Mouse (Mus musculus) lung, embryonic 15.5 days (tissue): ENCODE data around the gene Trim7. TPM values are rescaled to one million over a fixed set of nuclear protein-coding genes. Genes with fewer than 3 reads are reported as not detected.
"Not testable (repeated sequence)": the region's sequence is repeated elsewhere in the genome, so short reads cannot be mapped to it uniquely, and the experiment has no call there.

Experiments used
- ATAC-seq: fragments of 200-750 bp; cut with Nextera tagmentation; 2 replicates; pipeline ENCODE4 v1.8.0; 2017; ENCODE audit warnings: moderate number of reproducible peaks, borderline replicate concordance; ENCODE audit not compliant: low FRiP score, low TSS enrichment; ENCODE audit errors: extremely low read depth
- H3K27ac ChIP-seq: fragments of 300-500 bp; sonication (generic); 2 replicates; pipeline ENCODE4 v1.5.1; 2015; ENCODE audit warnings: moderate library complexity, mild to moderate bottlenecking, inconsistent platforms
- H3K27me3 ChIP-seq: fragments of 300-500 bp; sonication (generic); 2 replicates; pipeline ENCODE4 v1.6.1; 2015; ENCODE audit warnings: inconsistent platforms
- H3K36me3 ChIP-seq: fragments of 300-500 bp; sonication (generic); 2 replicates; pipeline ENCODE4 v1.6.1; 2015; ENCODE audit warnings: inconsistent platforms
- H3K4me1 ChIP-seq: fragments of 300-500 bp; sonication (generic); 2 replicates; pipeline ENCODE4 v1.6.1; 2015; ENCODE audit warnings: inconsistent platforms
- H3K4me2 ChIP-seq: fragments of 300-500 bp; sonication (generic); 2 replicates; pipeline ENCODE4 v1.6.1; 2015; ENCODE audit warnings: inconsistent platforms, mild to moderate bottlenecking, moderate library complexity
- H3K4me3 ChIP-seq: fragments of 300-500 bp; sonication (generic); 2 replicates; pipeline ENCODE4 v1.5.1; 2015; ENCODE audit warnings: mild to moderate bottlenecking, inconsistent platforms
- H3K9ac ChIP-seq: fragments of 300-500 bp; sonication (generic); 2 replicates; pipeline ENCODE4 v1.6.1; 2015; ENCODE audit warnings: inconsistent platforms
- H3K9me3 ChIP-seq: fragments of 300-500 bp; sonication (generic); 2 replicates; pipeline ENCODE4 v1.6.1; 2016; ENCODE audit warnings: inconsistent platforms
- WGBS: fragments of 180-500 bp; shearing (Covaris S2); methylation state at CpG from one replicate; pipeline ENCODE4 v1.1.7; 2015; 5-methylcytosine and 5-hydroxymethylcytosine counted together
- polyA plus RNA-seq: library from polyadenylated mRNA; unstranded; fragments of >200 nt; fragmentation: Nextera tagmentation; extraction: Ambion mirVana; gene quantifications from 2 replicates; pipeline ENCODE4 v1.2.1, GENCODE M21; 2015

The Trim7 gene
- polyA plus RNA-seq, 1 experiment from 2014 or later: 1.1 TPM

GRCm38 (mm10) chr11:48791894-48792293 is 34.0 kb upstream of the Trim7 start:
- not testable (repeated sequence) for H3K27me3 ChIP-seq, H3K9me3 ChIP-seq, H3K4me3 ChIP-seq, H3K4me2 ChIP-seq, H3K27ac ChIP-seq, H3K4me1 ChIP-seq, H3K36me3 ChIP-seq, ATAC-seq, H3K9ac ChIP-seq
- WGBS: 81% methylated on average over 9 of the region's 9 CpGs

DNA sequence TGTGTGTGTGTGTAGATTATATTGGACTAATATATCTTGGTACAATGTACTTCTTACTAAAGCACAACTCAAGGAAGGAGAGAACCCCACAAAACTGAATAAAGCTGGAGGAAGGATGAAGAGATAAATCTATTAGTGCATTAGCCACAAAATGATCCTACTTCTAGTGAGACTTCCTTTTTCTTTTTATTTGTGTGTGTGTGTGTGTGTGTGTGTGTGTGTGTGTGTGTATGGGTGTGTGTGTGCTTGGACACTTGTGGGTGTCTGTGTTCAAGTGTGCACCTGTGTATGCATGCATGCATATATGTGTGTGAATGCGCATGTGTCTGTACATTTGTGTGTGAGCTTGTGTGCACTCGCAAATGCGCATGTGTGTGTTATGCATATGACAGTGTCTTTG is 32.8 kb upstream of the Trim7 start:
- Histone ChIP-seq H3K27ac (no peak overlapping the region), H3K36me3 (no peaks in the 10 kb centered on the region), H3K4me3 (no peak overlapping the region), H3K4me1 (0 out of 2 replicates have a peak, but pooled peaks cover 5% of the 10 kb centered on the region), H3K27me3 (no peaks in the 10 kb centered on the region), H3K9ac (no peak overlapping the region), H3K9me3 (no peaks in the 10 kb centered on the region), H3K4me2 (no peak overlapping the region)
- ATAC-seq: no peak
- 99% methylated on average over 3 of the region's 3 CpGs for WGBS

DNA sequence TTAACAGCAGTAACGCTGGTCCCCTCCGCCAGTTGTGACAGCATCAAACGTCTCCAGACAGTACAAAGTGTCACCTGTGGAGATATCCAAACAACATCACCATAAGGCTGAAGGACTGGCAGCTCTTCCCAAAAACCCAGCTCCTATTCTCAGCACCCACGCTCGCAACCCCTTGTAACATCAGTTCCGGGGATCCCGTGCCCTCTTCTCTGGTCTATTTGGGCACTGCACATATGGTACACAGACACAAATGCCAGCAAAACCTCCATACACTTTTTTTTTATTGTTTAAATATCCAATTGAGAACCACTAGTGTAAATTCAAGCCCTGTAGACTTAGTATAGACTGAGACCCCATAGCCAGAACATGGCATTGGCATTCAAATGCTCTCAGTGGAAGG is 30.7 kb upstream of the Trim7 start:
- no peak overlapping the region for H3K4me3 ChIP-seq
- no peaks in the 10 kb centered on the region for H3K36me3 ChIP-seq
- H3K4me2 ChIP-seq: no peak overlapping the region
- no peaks in the 10 kb centered on the region for H3K9me3 ChIP-seq
- ATAC-seq: no peak
- peaks cover 15% of the 10 kb centered on the region; the same call in 1 of the 2 replicates for H3K4me1 ChIP-seq
- 81% methylated on average over 7 of the region's 7 CpGs for WGBS
- H3K27me3 ChIP-seq: no peaks in the 10 kb centered on the region
- no peak overlapping the region for H3K9ac ChIP-seq
- no peak overlapping the region for H3K27ac ChIP-seq

- H3K9me3 ChIP-seq: no peaks in the 10 kb centered on the region
- no peak overlapping the region for H3K4me3 ChIP-seq
- H3K27me3 ChIP-seq: no peaks in the 10 kb centered on the region
- no peak overlapping the region for H3K4me2 ChIP-seq
- 71% methylated on average over 4 of the region's 4 CpGs for WGBS
- peaks cover 11% of the 10 kb centered on the region; the same call in 1 of the 2 replicates for H3K4me1 ChIP-seq
- H3K27ac ChIP-seq: no peak overlapping the region
- no peak overlapping the region for H3K9ac ChIP-seq
- H3K36me3 ChIP-seq: no peaks in the 10 kb centered on the region
- ATAC-seq: no peak
Observed at GRCm38 (mm10) chr11:48796290-48796689, 29.6 kb upstream of the Trim7 start.

DNA sequence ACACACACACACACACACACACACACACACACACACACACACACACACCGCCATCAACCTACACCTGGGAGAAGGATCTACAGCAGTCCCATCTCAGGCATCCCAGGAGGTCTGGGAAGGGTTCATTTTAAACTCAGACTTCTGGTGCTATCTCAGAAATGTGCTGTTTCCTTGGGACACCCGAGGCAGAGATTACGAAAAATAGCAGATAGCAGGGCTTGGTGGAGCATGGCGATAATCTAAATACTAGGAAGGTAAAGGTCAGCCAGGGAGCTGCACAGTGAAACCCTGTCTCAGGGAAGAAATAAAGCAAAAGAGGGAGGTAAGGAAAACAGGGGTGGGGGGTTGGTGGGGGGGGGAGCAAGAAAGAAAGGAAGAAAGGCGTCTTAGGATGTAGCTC is 28.7 kb upstream of the Trim7 start:
- WGBS: 76% methylated on average over 5 of the region's 5 CpGs
- no peak for ATAC-seq
- Histone ChIP-seq H3K9ac (no peak overlapping the region), H3K36me3 (peaks cover 9% of the 10 kb centered on the region), H3K4me1 (peaks cover 21% of the 10 kb centered on the region), H3K9me3 (no peaks in the 10 kb centered on the region), H3K27ac (no peak overlapping the region), H3K4me3 (no peak overlapping the region), H3K27me3 (no peaks in the 10 kb centered on the region), H3K4me2 (no peak overlapping the region)

DNA sequence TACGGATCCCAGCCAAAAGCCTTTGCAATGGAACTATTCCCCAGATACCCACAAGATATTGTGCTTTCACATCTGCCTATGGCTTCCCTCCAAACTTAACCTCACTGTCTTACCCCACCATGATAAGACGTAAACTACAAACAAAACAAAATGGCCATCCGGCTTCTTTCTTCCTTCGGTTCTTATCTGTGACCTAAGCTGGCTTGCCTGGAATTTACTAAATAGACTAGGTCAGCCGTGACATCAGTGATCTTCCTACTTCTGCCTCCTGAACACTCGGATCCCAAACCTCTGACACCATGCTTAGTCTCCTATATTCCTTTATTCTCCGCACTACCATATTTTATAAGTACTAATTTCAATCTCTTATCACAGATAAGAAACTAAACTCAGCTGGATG is 27.6 kb upstream of the Trim7 start:
- Histone ChIP-seq H3K27me3 (no peaks in the 10 kb centered on the region), H3K4me1 (peaks cover 31% of the 10 kb centered on the region), H3K36me3 (peaks cover 19% of the 10 kb centered on the region), H3K4me2 (peak overlapping the region; percentile 76), H3K9me3 (no peaks in the 10 kb centered on the region), H3K9ac (no peak overlapping the region), H3K27ac (no peak overlapping the region), H3K4me3 (no peak overlapping the region)
- ATAC-seq: no peak
- WGBS: 66% methylated on average over 7 of the region's 7 CpGs

- H3K4me2 ChIP-seq: peak overlapping the region; percentile 76
- ATAC-seq: peak; percentile 38; the same call in 1 of the 2 replicates
- peak overlapping the region; percentile 76 for H3K4me3 ChIP-seq
- no peaks in the 10 kb centered on the region for H3K27me3 ChIP-seq
- H3K9me3 ChIP-seq: no peaks in the 10 kb centered on the region
- peaks cover 28% of the 10 kb centered on the region for H3K36me3 ChIP-seq
- WGBS: 6% methylated on average over 18 of the region's 18 CpGs
- H3K4me1 ChIP-seq: peaks cover 35% of the 10 kb centered on the region
- peak overlapping the region; percentile 99 for H3K27ac ChIP-seq
- H3K9ac ChIP-seq: peak overlapping the region; percentile 77
Observed at GRCm38 (mm10) chr11:48798984-48799920, 26.7 kb upstream of the Trim7 start.

DNA sequence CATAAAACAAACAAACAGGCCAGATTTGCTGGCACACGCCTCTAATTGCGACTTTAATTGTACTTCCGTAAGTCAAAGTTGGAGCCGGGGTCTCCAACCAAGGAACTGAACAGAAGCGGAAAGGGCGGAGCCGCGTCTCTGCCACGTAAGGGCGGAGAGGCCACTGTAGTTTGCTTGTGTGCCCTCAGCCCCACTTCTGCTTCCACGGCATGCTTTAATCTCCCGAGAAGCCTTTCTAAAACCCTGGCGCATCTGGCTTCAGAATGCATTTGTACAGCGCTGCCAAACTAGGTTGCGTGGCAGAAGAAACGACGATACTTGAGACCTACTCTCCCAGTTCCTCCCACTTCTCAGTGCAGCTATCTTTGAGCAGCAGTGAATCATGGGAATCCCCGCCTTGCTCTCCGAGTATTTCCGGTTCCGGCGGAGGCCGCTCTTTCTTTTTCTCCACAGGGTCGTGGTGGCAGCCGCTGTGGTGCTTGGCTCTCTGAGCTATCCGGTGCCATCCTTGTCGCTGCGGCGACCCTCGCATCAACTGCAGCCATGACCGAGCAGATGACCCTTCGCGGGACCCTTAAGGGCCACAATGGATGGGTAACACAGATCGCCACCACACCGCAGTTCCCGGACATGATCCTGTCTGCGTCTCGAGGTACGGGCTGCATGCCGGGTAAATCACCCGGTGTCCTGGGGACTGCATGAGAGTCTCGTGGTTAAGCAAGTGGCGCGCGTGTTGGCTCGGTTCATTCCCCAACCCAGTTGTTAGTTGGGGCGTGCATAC is 25.8 kb upstream of the Trim7 start, which contains the start of gene Rack1:
Rack1 (plus strand) TSS at position 412 of the 781 bp plus-strand sequence.
- Histone ChIP-seq H3K27ac (peak within 1 kb of the TSS; percentile 99), H3K4me1 (peaks cover 35% of the 10 kb centered on the region)
- WGBS: under 1% methylated on average over 47 of the region's 47 CpGs

DNA sequence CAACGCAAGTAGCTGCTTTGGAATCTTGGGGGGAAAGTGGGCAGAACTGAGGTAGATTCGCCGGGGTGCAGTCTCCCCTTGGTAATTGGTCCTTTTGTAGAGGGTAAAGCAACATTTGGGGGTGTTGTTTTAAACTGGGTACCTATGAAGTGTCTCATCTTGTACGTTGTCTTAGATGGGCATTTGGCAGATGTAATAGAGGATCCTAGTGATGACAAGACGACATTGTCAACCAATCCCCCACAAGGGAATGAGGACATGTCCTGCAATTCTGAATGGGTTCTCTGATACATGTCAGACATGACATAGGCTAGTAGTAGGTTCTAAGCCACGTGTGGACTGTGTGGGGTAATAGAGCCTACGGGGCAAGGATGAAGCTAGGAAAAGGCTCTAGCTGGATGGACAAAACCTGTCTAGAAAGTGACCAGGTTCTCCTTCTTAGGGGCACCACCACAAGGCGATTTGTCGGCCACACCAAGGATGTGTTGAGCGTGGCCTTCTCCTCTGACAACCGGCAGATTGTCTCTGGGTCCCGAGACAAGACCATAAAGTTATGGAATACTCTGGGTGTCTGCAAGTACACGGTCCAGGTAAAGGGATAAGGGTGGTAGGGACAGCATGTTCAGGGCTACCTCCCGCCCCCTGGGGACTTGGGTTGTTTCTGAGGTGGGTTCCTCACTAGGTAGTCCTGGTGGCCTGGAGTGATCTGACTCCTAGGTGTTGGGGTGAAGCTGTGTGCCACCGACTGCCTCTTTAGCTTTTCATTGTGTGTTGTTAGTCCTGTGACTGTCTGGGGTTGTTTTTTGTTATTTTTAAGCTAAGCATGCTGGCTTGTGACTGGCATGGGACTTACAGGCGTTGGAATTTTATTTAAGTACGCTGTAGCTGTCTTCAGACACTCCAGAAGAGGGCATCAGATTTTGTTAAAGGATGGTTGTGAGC is 23.8 kb upstream of the Trim7 start:
- 60% methylated on average over 17 of the region's 17 CpGs for WGBS
- H3K9me3 ChIP-seq: no peaks in the 10 kb centered on the region

More for the DNA sequence above, 25.8 kb upstream of the Trim7 start, which contains the start of gene Rack1:
- peak within 1 kb of the TSS; percentile 76 for H3K4me3 ChIP-seq
- no peaks in the 10 kb centered on the region for H3K9me3 ChIP-seq
- no peaks in the 10 kb centered on the region for H3K27me3 ChIP-seq
- H3K4me2 ChIP-seq: peak within 1 kb of the TSS; percentile 76
- peaks cover 37% of the 10 kb centered on the region for H3K36me3 ChIP-seq
- H3K9ac ChIP-seq: peak within 1 kb of the TSS; percentile 77
- peak; percentile 90 for ATAC-seq

GRCm38 (mm10) chr11:48803988-48804387 is 22.0 kb upstream of the Trim7 start:
- no peak overlapping the region for H3K9ac ChIP-seq
- ATAC-seq: no peak
- no peaks in the 10 kb centered on the region for H3K27me3 ChIP-seq
- WGBS: 95% methylated on average over 2 of the region's 2 CpGs
- peaks cover 25% of the 10 kb centered on the region for H3K4me1 ChIP-seq
- no peak overlapping the region for H3K4me2 ChIP-seq
- H3K36me3 ChIP-seq: peaks cover 76% of the 10 kb centered on the region
- H3K9me3 ChIP-seq: no peaks in the 10 kb centered on the region
- H3K4me3 ChIP-seq: no peak overlapping the region
- H3K27ac ChIP-seq: no peak overlapping the region

More for the DNA sequence above, 23.8 kb upstream of the Trim7 start:
- Histone ChIP-seq H3K27ac (no peak overlapping the region), H3K4me2 (peak overlapping the region; percentile 76), H3K4me3 (peak overlapping the region; percentile 76), H3K4me1 (peaks cover 35% of the 10 kb centered on the region), H3K9ac (peak overlapping the region; percentile 77), H3K27me3 (no peaks in the 10 kb centered on the region), H3K36me3 (peaks cover 57% of the 10 kb centered on the region)
- ATAC-seq: no peak

GRCm38 (mm10) chr11:48804922-48805321 is 21.0 kb upstream of the Trim7 start:
- Histone ChIP-seq H3K36me3 (peaks cover 85% of the 10 kb centered on the region), H3K27me3 (no peaks in the 10 kb centered on the region), H3K9me3 (no peaks in the 10 kb centered on the region), H3K9ac (no peak overlapping the region), H3K4me2 (no peak overlapping the region), H3K27ac (no peak overlapping the region), H3K4me1 (peaks cover 24% of the 10 kb centered on the region), H3K4me3 (no peak overlapping the region)
- WGBS: 75% methylated on average over 2 of the region's 2 CpGs
- ATAC-seq: no peak
